Mouse (Mus musculus): ENCODE data around the gene Pfdn6. TPM values are rescaled to one million over a fixed set of nuclear protein-coding genes. Genes with fewer than 3 reads are reported as not detected.

The Pfdn6 gene
- polyA plus RNA-seq, 1 experiment from 2014 or later: 171 TPM

GRCm38 (mm10) chr17:33968489-33968888 lies 28.3 kb upstream of the Pfdn6 start:
- Histone ChIP-seq H3K36me3 (peaks cover 26% of the 10 kb centered on the region), H3K27ac (no peak overlapping the region), H3K4me1 (0 out of 2 replicates have a peak, but pooled peaks cover 6% of the 10 kb centered on the region), H3K27me3 (peaks cover 8% of the 10 kb centered on the region; the same call in 1 of the 2 replicates), H3K9ac (no peak overlapping the region), H3K4me2 (replicated peaks) (no peak overlapping the region), H3K9me3 (no peaks in the 10 kb centered on the region; the same call in 1 of the 2 replicates), H3K4me3 (no peak overlapping the region)
- WGBS: 3% methylated on average over 9 of the region's 9 CpGs
- peak; percentile 41; the same call in 1 of the 2 replicates for ATAC-seq (ENCODE audit: low FRiP score, low read depth)

GRCm38 (mm10) chr17:33965846-33966550 lies 25.9 kb upstream of the Pfdn6 start:
- no peak for ATAC-seq (ENCODE audit: low FRiP score, low read depth)
- no peak overlapping the region for H3K4me3 ChIP-seq
- no peak overlapping the region for H3K4me2 ChIP-seq (replicated peaks)
- H3K9me3 ChIP-seq: no peaks in the 10 kb centered on the region; the same call in 1 of the 2 replicates
- no peaks in the 10 kb centered on the region for H3K4me1 ChIP-seq
- 87% methylated on average over 16 of the region's 16 CpGs for whole genome bisulfite sequencing
- H3K27me3 ChIP-seq: no peaks in the 10 kb centered on the region
- peaks cover 51% of the 10 kb centered on the region for H3K36me3 ChIP-seq
- H3K9ac ChIP-seq: no peak overlapping the region
- H3K27ac ChIP-seq: no peak overlapping the region

DNA sequence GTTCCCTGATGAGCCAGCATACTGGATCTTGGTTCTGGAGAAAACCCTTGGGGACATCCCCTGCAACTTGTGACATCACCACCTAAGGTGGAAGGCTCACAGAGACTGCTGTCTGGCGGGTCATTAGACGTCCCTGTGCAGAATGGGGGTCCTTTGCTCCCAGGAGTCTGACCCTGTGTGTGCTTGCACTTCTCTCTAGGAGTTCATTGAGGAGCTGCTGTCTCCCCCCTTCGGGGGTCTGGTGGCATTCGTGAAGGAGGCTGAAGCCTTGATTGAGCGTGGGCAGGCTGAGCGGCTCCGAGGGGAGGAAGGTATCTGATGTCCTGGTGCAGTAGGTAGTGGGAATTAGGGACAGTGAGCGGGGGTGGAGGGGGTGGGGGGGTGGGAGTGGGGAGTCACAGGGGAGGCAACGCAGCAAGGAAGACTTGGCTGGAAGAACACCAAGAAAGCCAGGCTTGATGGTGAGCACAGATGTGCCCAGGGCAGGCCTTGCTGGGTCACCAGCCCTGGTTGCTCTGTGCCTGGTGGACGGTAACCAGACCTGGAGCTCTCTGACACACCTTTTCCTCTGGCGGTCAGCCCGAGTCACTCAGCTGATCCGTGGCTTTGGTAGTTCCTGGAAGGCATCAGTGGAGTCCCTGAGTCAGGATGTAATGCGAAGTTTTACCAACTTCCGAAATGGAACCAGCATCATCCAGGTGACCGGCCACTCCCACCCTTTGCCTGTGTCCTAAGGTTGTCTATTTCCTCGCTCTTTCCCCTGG lies 25.1 kb upstream of the Pfdn6 start:
- WGBS: 89% methylated on average over 16 of the region's 17 CpGs

GRCm38 (mm10) chr17:33962876-33963275 lies 22.7 kb upstream of the Pfdn6 start:
- H3K4me1 ChIP-seq: no peaks in the 10 kb centered on the region
- 89% methylated on average over 7 of the region's 7 CpGs for WGBS
- H3K9me3 ChIP-seq: no peaks in the 10 kb centered on the region
- no peak overlapping the region for H3K4me2 ChIP-seq (replicated peaks)
- H3K27ac ChIP-seq: no peak overlapping the region
- no peak overlapping the region for H3K9ac ChIP-seq
- peaks cover 82% of the 10 kb centered on the region for H3K36me3 ChIP-seq
- H3K27me3 ChIP-seq: no peaks in the 10 kb centered on the region
- H3K4me3 ChIP-seq: no peak overlapping the region
- ATAC-seq (ENCODE audit: low FRiP score, low read depth): no peak

More for the DNA sequence above, 25.1 kb upstream of the Pfdn6 start:
- H3K4me1 ChIP-seq: no peaks in the 10 kb centered on the region
- H3K4me2 ChIP-seq (replicated peaks): no peak overlapping the region
- no peaks in the 10 kb centered on the region for H3K27me3 ChIP-seq
- peaks cover 59% of the 10 kb centered on the region for H3K36me3 ChIP-seq
- no peak overlapping the region for H3K27ac ChIP-seq
- ATAC-seq (ENCODE audit: low FRiP score, low read depth): no peak
- H3K9ac ChIP-seq: no peak overlapping the region
- no peaks in the 10 kb centered on the region; the same call in 1 of the 2 replicates for H3K9me3 ChIP-seq
- no peak overlapping the region for H3K4me3 ChIP-seq

- peaks cover 66% of the 10 kb centered on the region for H3K36me3 ChIP-seq
- no peaks in the 10 kb centered on the region for H3K9me3 ChIP-seq
- ATAC-seq (ENCODE audit: low FRiP score, low read depth): no peak
- no peak overlapping the region for H3K9ac ChIP-seq
- H3K4me3 ChIP-seq: no peak overlapping the region
- no peaks in the 10 kb centered on the region for H3K27me3 ChIP-seq
- WGBS: 92% methylated on average over 15 of the region's 15 CpGs
- H3K27ac ChIP-seq: no peak overlapping the region
- peaks cover 10% of the 10 kb centered on the region for H3K4me1 ChIP-seq
- no peak overlapping the region for H3K4me2 ChIP-seq (replicated peaks)
These were observed 19.8 kb upstream of the Pfdn6 start for GRCm38 (mm10) chr17:33959948-33960347.

GRCm38 (mm10) chr17:33959135-33959534 lies 19.0 kb upstream of the Pfdn6 start:
- 95% methylated on average over 13 of the region's 13 CpGs for WGBS
- no peaks in the 10 kb centered on the region for H3K9me3 ChIP-seq
- peaks cover 17% of the 10 kb centered on the region for H3K4me1 ChIP-seq
- H3K27ac ChIP-seq: no peak overlapping the region
- H3K36me3 ChIP-seq: peaks cover 69% of the 10 kb centered on the region
- H3K27me3 ChIP-seq: no peaks in the 10 kb centered on the region
- H3K4me3 ChIP-seq: no peak overlapping the region
- H3K9ac ChIP-seq: no peak overlapping the region
- H3K4me2 ChIP-seq (replicated peaks): no peak overlapping the region
- ATAC-seq (ENCODE audit: low FRiP score, low read depth): no peak

- 94% methylated on average over 11 of the region's 11 CpGs for WGBS
- Histone ChIP-seq H3K9me3 (no peaks in the 10 kb centered on the region), H3K4me2 (replicated peaks) (no peak overlapping the region), H3K4me1 (peaks cover 24% of the 10 kb centered on the region), H3K27me3 (no peaks in the 10 kb centered on the region), H3K9ac (no peak overlapping the region), H3K27ac (no peak overlapping the region), H3K4me3 (no peak overlapping the region), H3K36me3 (peaks cover 69% of the 10 kb centered on the region)
- ATAC-seq (ENCODE audit: low FRiP score, low read depth): no peak
These were observed 18.3 kb upstream of the Pfdn6 start for GRCm38 (mm10) chr17:33958451-33958850.

- peaks cover 34% of the 10 kb centered on the region for H3K4me1 ChIP-seq
- H3K27ac ChIP-seq: no peak overlapping the region
- H3K4me2 ChIP-seq (replicated peaks): no peak overlapping the region
- peaks cover 69% of the 10 kb centered on the region for H3K36me3 ChIP-seq
- H3K9me3 ChIP-seq: no peaks in the 10 kb centered on the region
- 54% methylated on average over 6 of the region's 6 CpGs for WGBS
- H3K4me3 ChIP-seq: no peak overlapping the region
- H3K27me3 ChIP-seq: no peaks in the 10 kb centered on the region
- H3K9ac ChIP-seq: 0 out of 2 replicates have a peak overlapping the region, but pooled peaks have one; percentile 13
- ATAC-seq (ENCODE audit: low FRiP score, low read depth): no peak
These were observed 17.4 kb upstream of the Pfdn6 start for GRCm38 (mm10) chr17:33957493-33957892.

DNA sequence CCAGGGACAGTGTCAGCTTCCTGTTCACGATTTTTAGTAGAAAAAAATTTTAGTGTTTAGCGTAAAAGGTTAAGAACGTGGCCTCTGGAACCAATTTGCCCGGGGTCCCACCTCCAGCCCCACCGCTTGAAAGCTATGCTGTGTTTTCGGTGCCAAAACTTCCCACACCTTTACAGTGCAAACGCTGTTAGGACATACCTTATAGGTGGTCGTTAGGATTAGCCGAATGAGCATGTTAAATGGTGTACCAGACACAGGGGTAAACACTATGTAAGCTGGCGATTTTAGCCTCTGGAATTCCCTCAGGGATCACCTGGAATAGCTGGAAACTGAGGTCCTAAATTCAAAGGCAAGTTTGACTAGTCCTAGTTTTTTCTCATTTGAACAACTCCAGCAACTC lies 16.2 kb upstream of the Pfdn6 start:
- 5% methylated on average over 10 of the region's 10 CpGs for WGBS
- Histone ChIP-seq H3K4me3 (peak overlapping the region; percentile 93), H3K36me3 (peaks cover 68% of the 10 kb centered on the region), H3K4me1 (peaks cover 45% of the 10 kb centered on the region), H3K4me2 (replicated peaks) (peak overlapping the region; percentile 83), H3K27me3 (no peaks in the 10 kb centered on the region), H3K9me3 (no peaks in the 10 kb centered on the region), H3K27ac (peak overlapping the region; percentile 64), H3K9ac (peak overlapping the region; percentile 83)
- ATAC-seq (ENCODE audit: low FRiP score, low read depth): no peak

DNA sequence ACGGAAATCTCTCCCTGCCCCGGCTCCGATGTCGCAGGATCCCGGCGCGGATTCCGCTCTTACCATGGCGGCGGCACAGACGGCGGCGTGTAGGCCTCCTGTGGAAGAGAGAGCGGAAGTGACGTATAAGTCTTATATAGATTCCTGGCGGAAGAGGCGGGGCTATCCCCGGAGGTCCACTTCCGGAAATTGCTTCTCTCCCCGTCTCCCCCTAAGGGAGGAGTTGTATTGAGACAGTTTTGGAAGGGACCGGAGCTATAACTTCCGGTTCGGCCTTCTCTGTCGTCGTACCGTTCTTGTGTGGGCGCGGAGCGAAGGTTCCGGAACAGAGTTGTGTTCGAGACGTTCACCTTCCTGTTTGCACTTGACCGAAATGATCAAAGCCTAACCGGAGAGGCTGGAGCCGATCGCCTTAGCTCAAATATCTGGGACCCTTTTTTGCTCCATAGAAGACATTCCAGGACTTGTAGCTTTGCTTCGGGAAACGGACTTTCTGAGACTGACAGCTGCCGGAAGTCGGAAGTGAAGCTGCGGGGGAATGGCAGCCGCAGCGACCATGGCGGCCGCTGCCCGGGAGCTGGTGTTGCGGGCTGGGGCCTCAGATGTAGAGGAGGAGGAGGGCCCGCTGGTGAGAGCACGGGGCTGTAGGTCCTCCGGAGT lies 15.5 kb upstream of the Pfdn6 start, which contains the start of the genes Vps52 and Rps18:
Vps52 (plus strand) TSS at position 258 of the 660 bp plus-strand sequence.
Rps18 (minus strand) TSS at position 447 of the 660 bp plus-strand sequence.
- H3K9me3 ChIP-seq: no peaks in the 10 kb centered on the region
- peak; percentile 89 for ATAC-seq (ENCODE audit: low FRiP score, low read depth)
- H3K27ac ChIP-seq: peak within 1 kb of the TSS; percentile 95
- under 1% methylated on average over 50 of the region's 50 CpGs for WGBS
- peak within 1 kb of the TSS; percentile 99 for H3K9ac ChIP-seq
- H3K4me2 ChIP-seq (replicated peaks): peak within 1 kb of the TSS; percentile 99
- H3K4me3 ChIP-seq: peak within 1 kb of the TSS; percentile 93
- no peaks in the 10 kb centered on the region for H3K27me3 ChIP-seq
- H3K4me1 ChIP-seq: peaks cover 51% of the 10 kb centered on the region
- peaks cover 61% of the 10 kb centered on the region for H3K36me3 ChIP-seq

DNA sequence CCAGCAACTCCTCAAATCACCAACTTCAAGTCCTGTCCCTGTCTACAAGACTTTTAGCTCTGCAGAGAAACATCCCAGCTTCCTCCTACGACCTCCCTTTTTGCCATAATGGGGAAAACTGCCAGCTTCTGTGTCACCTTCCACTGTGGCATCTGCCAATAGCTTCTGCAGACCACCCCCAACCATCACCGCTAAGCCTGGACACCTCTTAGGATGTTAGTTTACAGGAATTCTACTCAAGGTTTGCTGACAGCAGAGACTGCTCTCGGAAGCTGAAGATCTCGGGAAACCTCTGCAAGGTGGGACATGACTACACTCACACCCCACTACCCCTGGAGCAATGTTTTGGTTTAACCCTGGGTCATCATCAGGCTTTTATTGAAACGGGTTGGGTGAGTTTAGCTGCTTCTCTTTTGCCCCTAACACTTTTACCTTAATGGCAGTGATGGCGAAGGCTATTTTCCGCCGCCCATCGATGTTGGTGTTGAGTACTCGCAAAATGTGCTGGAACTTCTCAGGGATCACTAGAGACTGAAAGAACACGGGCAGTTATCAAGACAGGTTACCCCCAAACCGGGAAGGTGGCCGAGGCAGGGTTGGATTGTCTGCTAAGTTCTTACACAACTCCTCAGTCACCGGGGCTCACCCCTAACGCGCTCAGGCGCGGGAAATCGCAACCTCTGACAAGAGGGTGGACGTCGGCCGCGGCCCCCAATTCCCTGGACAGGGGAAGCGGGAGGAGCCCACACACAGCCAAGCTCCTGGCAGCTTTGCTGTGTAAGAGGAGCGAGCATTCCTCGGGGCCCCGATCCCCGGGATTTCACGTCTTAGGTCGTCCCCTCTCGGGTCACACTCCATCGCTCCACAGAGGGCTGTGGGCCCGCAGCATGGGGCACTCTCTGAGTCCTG lies 14.8 kb upstream of the Pfdn6 start:
- peaks cover 58% of the 10 kb centered on the region for H3K4me1 ChIP-seq
- H3K4me2 ChIP-seq (replicated peaks): peak overlapping the region; percentile 99
- no peaks in the 10 kb centered on the region for H3K9me3 ChIP-seq
- H3K9ac ChIP-seq: peak overlapping the region; percentile 99
- 1% methylated on average over 33 of the region's 33 CpGs for WGBS
- peak; percentile 10; the same call in 1 of the 2 replicates for ATAC-seq (ENCODE audit: low FRiP score, low read depth)
- peak overlapping the region; percentile 93 for H3K4me3 ChIP-seq
- H3K27me3 ChIP-seq: no peaks in the 10 kb centered on the region
- peak overlapping the region; percentile 95 for H3K27ac ChIP-seq
- peaks cover 57% of the 10 kb centered on the region for H3K36me3 ChIP-seq
